Mouse (Mus musculus): ENCODE measurements around the gene Lztr1. TPM values are rescaled to one million over a fixed set of nuclear protein-coding genes. Genes with fewer than 3 reads are reported as not detected.

Gene Lztr1
- polyA plus RNA-seq (2014; fragmentation: Illumina TruSeq; extraction: RNeasy Lipid Tissue Mini Kit (QIAGEN cat#74804); ENCODE audit: low replicate concordance): 7.3 TPM

GRCm38 (mm10) chr16:17508546-17509239 is at the start of gene Lztr1:
Gene Lztr1, plus strand, starts transcription at chr16:17508688.

GRCm38 (mm10) chr16:17489469-17490111 is 18.9 kb upstream of the Lztr1 start, which contains the start of gene Aifm3:
Gene Aifm3, plus strand, starts transcription at chr16:17489611.

DNA sequence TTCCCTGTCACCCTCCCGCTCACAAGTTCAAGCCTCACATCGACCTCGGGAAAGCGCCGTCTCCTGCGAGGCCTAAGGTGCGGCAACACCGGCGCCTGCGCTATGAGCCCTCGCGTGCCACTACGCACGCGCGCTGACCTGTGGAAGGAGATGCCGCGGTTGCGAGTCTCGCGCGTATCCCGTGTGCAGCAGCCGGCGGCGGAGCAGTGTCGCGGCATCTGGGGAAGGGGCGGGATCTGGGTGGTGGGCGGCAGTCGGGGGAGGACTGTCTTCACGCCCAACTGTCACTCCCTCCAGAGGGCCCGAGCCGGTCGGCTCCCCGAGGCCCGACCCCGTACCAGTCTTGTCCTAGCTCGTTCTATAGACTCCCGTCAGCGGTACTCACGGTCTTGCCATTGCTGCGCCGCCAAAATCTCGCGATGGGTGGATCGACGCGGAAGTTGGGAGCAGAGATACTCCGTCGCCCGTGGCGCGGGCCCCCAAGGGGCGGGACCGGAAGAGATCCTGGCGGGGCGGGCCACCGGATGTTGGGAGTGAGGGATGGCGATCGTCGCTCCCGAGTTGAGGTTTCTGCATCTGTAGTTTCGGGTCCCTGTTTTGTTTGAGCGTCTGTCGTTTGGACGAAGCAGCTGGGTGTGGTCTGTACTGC is 22.3 kb downstream of the Lztr1 start, which contains the start of gene Thap7:
Gene Thap7, minus strand, starts transcription at position 497 of the 649 bp plus-strand sequence.

DNA sequence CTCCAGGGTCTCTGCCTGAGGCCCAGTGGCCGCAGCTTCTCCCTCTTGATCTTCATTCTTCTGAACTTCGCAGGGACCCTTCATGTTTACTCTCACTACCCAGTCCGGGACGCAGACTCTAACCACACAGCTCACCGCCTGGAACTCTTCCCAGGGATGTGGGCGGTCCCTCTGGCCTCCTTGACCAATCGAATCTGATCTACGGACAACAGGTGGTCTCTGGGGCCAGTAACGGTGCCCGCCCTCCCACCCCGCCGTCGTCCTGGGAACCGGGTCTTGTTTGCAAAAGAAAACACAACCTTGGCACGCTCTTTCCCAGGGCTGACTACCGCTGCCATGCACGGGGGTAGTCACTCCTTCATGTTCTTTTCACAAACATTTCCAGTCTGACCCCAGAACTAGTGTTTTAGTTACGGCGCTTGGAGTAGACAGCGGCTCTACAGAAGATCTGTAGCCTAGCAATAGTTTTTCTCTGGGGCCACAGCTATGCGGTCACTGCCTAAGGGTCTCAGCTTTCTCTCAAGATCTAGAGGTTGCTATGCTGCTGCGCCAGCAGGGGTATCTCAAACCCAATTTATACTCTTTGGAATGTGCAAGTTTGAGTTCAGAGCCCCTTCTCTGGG is 52.8 kb downstream of the Lztr1 start, which contains the start of gene Lrrc74b:
Gene Lrrc74b, minus strand, starts transcription at position 120 of the 623 bp plus-strand sequence.

DNA sequence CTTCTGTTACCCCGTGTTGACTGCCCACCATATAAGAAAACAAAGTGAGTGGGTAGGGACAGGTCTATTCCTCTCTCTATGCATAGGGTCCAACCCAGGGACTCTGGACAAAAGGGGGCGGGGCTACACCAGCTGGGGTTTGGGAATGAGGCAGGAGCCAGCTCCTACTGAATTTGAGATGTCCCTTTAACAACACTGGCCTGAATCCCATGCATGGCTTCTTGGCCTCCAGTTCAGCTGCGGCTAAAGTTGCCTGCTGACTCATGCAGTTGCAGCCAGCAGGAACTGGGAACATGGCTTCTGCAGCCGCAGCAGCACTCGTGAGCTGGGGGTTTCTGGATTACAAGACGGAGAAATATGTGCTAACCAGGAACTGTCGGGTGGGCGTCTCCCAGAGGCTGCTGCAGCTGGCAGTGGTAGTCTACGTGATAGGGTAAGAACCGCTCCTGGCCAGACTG is 53.3 kb downstream of the Lztr1 start, which contains the start of gene P2rx6:
Gene P2rx6, plus strand, starts transcription at position 135 of the 458 bp plus-strand sequence.

Other genes with a start within 250 kb of the Lztr1 start
- gene Tmem191c, start 232.6 kb upstream of the Lztr1 start, polyA plus RNA-seq (2014; fragmentation: Illumina TruSeq; extraction: RNeasy Lipid Tissue Mini Kit (QIAGEN cat#74804); ENCODE audit: low replicate concordance): not detected
- not detected for gene Serpind1, start 177.3 kb upstream of the Lztr1 start, polyA plus RNA-seq (2014; fragmentation: Illumina TruSeq; extraction: RNeasy Lipid Tissue Mini Kit (QIAGEN cat#74804); ENCODE audit: low replicate concordance)
- 115 TPM for gene Snap29, start 102.7 kb upstream of the Lztr1 start, polyA plus RNA-seq (2014; fragmentation: Illumina TruSeq; extraction: RNeasy Lipid Tissue Mini Kit (QIAGEN cat#74804); ENCODE audit: low replicate concordance)
- 10.9 TPM for gene Pi4ka, start 102.4 kb upstream of the Lztr1 start, polyA plus RNA-seq (2014; fragmentation: Illumina TruSeq; extraction: RNeasy Lipid Tissue Mini Kit (QIAGEN cat#74804); ENCODE audit: low replicate concordance)
- gene Crkl, start 56.7 kb upstream of the Lztr1 start, polyA plus RNA-seq (2014; fragmentation: Illumina TruSeq; extraction: RNeasy Lipid Tissue Mini Kit (QIAGEN cat#74804); ENCODE audit: low replicate concordance): 26.2 TPM
- not detected for gene Aifm3, start 19.1 kb upstream of the Lztr1 start, polyA plus RNA-seq (2014; fragmentation: Illumina TruSeq; extraction: RNeasy Lipid Tissue Mini Kit (QIAGEN cat#74804); ENCODE audit: low replicate concordance)
- gene Thap7, start 22.4 kb downstream of the Lztr1 start, polyA plus RNA-seq (2014; fragmentation: Illumina TruSeq; extraction: RNeasy Lipid Tissue Mini Kit (QIAGEN cat#74804); ENCODE audit: low replicate concordance): not detected
- 0.45 TPM for gene Lrrc74b, start 52.6 kb downstream of the Lztr1 start, polyA plus RNA-seq (2014; fragmentation: Illumina TruSeq; extraction: RNeasy Lipid Tissue Mini Kit (QIAGEN cat#74804); ENCODE audit: low replicate concordance)
- 0.22 TPM for gene P2rx6, start 53.2 kb downstream of the Lztr1 start, polyA plus RNA-seq (2014; fragmentation: Illumina TruSeq; extraction: RNeasy Lipid Tissue Mini Kit (QIAGEN cat#74804); ENCODE audit: low replicate concordance)
- gene Slc7a4, start 74.5 kb downstream of the Lztr1 start, polyA plus RNA-seq (2014; fragmentation: Illumina TruSeq; extraction: RNeasy Lipid Tissue Mini Kit (QIAGEN cat#74804); ENCODE audit: low replicate concordance): 0.15 TPM
- 6.4 TPM for gene Smpd4, start 110.7 kb downstream of the Lztr1 start, polyA plus RNA-seq (2014; fragmentation: Illumina TruSeq; extraction: RNeasy Lipid Tissue Mini Kit (QIAGEN cat#74804); ENCODE audit: low replicate concordance)
- gene Ccdc74a, start 137.8 kb downstream of the Lztr1 start, polyA plus RNA-seq (2014; fragmentation: Illumina TruSeq; extraction: RNeasy Lipid Tissue Mini Kit (QIAGEN cat#74804); ENCODE audit: low replicate concordance): not detected
- gene Med15, start 224.2 kb downstream of the Lztr1 start, polyA plus RNA-seq (2014; fragmentation: Illumina TruSeq; extraction: RNeasy Lipid Tissue Mini Kit (QIAGEN cat#74804); ENCODE audit: low replicate concordance): 6.8 TPM

Measured in small intestine, adult 10 weeks (tissue).